Comparison of ENCODE assay signal across 22 mouse cellular contexts in genomic region chr17:29998566-29999295, GRCm38 (mm10).
"Had no signal": no experiment of that assay in that cellular context is flagged by ENCODE, and none has a peak within 500 bp of the region (broad histone marks: within the 10 kb centered on the region; RNA-seq: fewer than 3 reads in every experiment).

No protein-coding gene starts in this region.

- H3K27ac ChIP-seq: intestine, embryonic 15.5 days; kidney, embryonic 15.5 days; limb, embryonic 10.5 days; limb, embryonic 13.5 days; liver, embryonic 12.5 days; liver, embryonic 15.5 days; lung, embryonic 15.5 days; midbrain, embryonic 12.5 days; neural tube, embryonic 12.5 days; neural tube, embryonic 15.5 days had no signal

- ATAC-seq: intestine, embryonic 15.5 days; liver, embryonic 12.5 days had no signal

- H3K4me3 ChIP-seq: intestine, embryonic 15.5 days; kidney, embryonic 15.5 days; limb, embryonic 10.5 days; limb, embryonic 13.5 days; liver, embryonic 12.5 days; liver, embryonic 15.5 days; lung, embryonic 15.5 days; midbrain, embryonic 12.5 days; neural tube, embryonic 12.5 days; neural tube, embryonic 15.5 days had no signal

- H3K4me2 ChIP-seq: intestine, embryonic 15.5 days; kidney, embryonic 15.5 days; limb, embryonic 13.5 days; liver, embryonic 12.5 days; liver, embryonic 15.5 days; lung, embryonic 15.5 days; midbrain, embryonic 12.5 days; neural tube, embryonic 12.5 days; neural tube, embryonic 15.5 days had no signal

- H3K27me3 ChIP-seq: intestine, embryonic 15.5 days; kidney, embryonic 15.5 days; limb, embryonic 13.5 days; liver, embryonic 15.5 days; lung, embryonic 15.5 days; neural tube, embryonic 12.5 days; neural tube, embryonic 15.5 days had no signal

- H3K36me3 ChIP-seq: intestine, embryonic 15.5 days; kidney, embryonic 15.5 days; limb, embryonic 10.5 days; limb, embryonic 13.5 days; liver, embryonic 12.5 days; liver, embryonic 15.5 days; lung, embryonic 15.5 days; midbrain, embryonic 12.5 days; neural tube, embryonic 12.5 days; neural tube, embryonic 15.5 days had no signal

- H3K9me3 ChIP-seq: intestine, embryonic 15.5 days; kidney, embryonic 15.5 days; limb, embryonic 10.5 days; limb, embryonic 13.5 days; liver, embryonic 12.5 days; liver, embryonic 15.5 days; lung, embryonic 15.5 days; midbrain, embryonic 12.5 days; neural tube, embryonic 12.5 days; neural tube, embryonic 15.5 days had no signal

- H3K9ac ChIP-seq: intestine, embryonic 15.5 days; kidney, embryonic 15.5 days; limb, embryonic 13.5 days; liver, embryonic 12.5 days; liver, embryonic 15.5 days; lung, embryonic 15.5 days; midbrain, embryonic 12.5 days; neural tube, embryonic 12.5 days; neural tube, embryonic 15.5 days had no signal

- DNase-seq: kidney, adult 11 months; kidney, adult 8-10 months; kidney, postnatal 10 days; kidney, postnatal 36 days; layer of hippocampus, adult 9-11 months; liver; lung, adult 18-20 months; lung, postnatal 10 days; lung, postnatal 36 days; right cerebral cortex, postnatal 14 days; right cerebral cortex, postnatal 4 days; thymus, postnatal 25 days had no signal
